Mouse (Mus musculus): ENCODE measurements around the gene Pax5. TPM values are rescaled to one million over a fixed set of nuclear protein-coding genes. Genes with fewer than 3 reads are reported as not detected.

Pax5 gene
- polyA plus RNA-seq, 1 experiment from 2014 or later = not detected

GRCm38 (mm10) chr4:44612392-44612791 lies 97.9 kb downstream of the Pax5 start:
- Histone ChIP-seq H3K4me3 (ENCODE audit: low read depth, low read length) (no peak overlapping the region), H3K9me3 (ENCODE audit: control insufficient read depth, low read length) (no peaks in the 10 kb centered on the region), H3K27me3 (ENCODE audit: control insufficient read depth, insufficient read depth, low read length) (no peaks in the 10 kb centered on the region), H3K9ac (ENCODE audit: low read length) (no peak overlapping the region), H3K4me2 (replicated peaks; ENCODE audit: low read depth) (no peak overlapping the region), H3K36me3 (ENCODE audit: control insufficient read depth, insufficient read depth, low read length) (no peaks in the 10 kb centered on the region), H3K27ac (replicated peaks) (no peak overlapping the region), H3K4me1 (replicated peaks; ENCODE audit: control insufficient read depth, insufficient read depth) (no peaks in the 10 kb centered on the region)
- ATAC-seq (ENCODE audit: low FRiP score, low TSS enrichment) (no peak), DNase-seq (ENCODE audit: low spot score) (no peak)
- TF ChIP-seq CTCF (IDR thresholded peaks at IDR 0.05; ENCODE audit: low read depth) (no peak), EP300 (optimal IDR thresholded peaks at IDR 0.05) (no peak)
- WGBS = 84% methylated on average over 3 of the region's 3 CpGs

DNA sequence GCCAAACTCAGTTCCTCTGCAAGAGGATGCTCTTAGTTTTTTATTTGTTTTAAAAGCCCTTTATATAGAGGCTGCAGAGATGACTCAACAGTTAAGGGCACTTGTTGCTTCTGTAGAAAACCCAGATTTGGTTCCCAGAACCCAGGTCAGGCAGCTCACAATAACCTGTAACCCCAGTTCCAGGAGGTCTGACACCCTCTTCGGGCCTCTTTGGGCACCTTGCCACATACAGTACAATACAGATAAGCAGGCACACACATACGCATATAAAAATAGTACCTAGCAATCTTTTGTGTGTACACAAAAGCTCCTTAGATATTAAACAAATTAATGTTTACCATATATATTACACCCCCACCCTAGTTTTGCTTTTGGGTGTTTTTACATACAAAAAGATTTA lies 104.8 kb downstream of the Pax5 start:
- no peaks in the 10 kb centered on the region for H3K9me3 ChIP-seq (ENCODE audit: control insufficient read depth, low read length)
- H3K4me2 ChIP-seq (replicated peaks; ENCODE audit: low read depth) = no peak overlapping the region
- DNase-seq (ENCODE audit: low spot score) (peak; percentile 79), ATAC-seq (ENCODE audit: low FRiP score, low TSS enrichment) (peak; percentile 59; the same call in 1 of the 2 replicates)
- H3K4me1 ChIP-seq (replicated peaks; ENCODE audit: control insufficient read depth, insufficient read depth) = no peaks in the 10 kb centered on the region
- 42% methylated on average over 2 of the region's 2 CpGs for WGBS
- no peaks in the 10 kb centered on the region for H3K36me3 ChIP-seq (ENCODE audit: control insufficient read depth, insufficient read depth, low read length)
- no peak for TF ChIP-seq EP300 (optimal IDR thresholded peaks at IDR 0.05)
- no peak for TF ChIP-seq CTCF (IDR thresholded peaks at IDR 0.05; ENCODE audit: low read depth)
- no peak overlapping the region for H3K4me3 ChIP-seq (ENCODE audit: low read depth, low read length)
- no peak overlapping the region for H3K9ac ChIP-seq (ENCODE audit: low read length)
- H3K27me3 ChIP-seq (ENCODE audit: control insufficient read depth, insufficient read depth, low read length) = no peaks in the 10 kb centered on the region
- H3K27ac ChIP-seq (replicated peaks) = no peak overlapping the region

GRCm38 (mm10) chr4:44602257-44602801 lies 108.0 kb downstream of the Pax5 start:
- Histone ChIP-seq H3K4me1 (replicated peaks; ENCODE audit: control insufficient read depth, insufficient read depth) (no peaks in the 10 kb centered on the region), H3K9me3 (ENCODE audit: control insufficient read depth, low read length) (no peaks in the 10 kb centered on the region), H3K9ac (ENCODE audit: low read length) (no peak overlapping the region), H3K4me2 (replicated peaks; ENCODE audit: low read depth) (no peak overlapping the region), H3K36me3 (ENCODE audit: control insufficient read depth, insufficient read depth, low read length) (no peaks in the 10 kb centered on the region), H3K4me3 (ENCODE audit: low read depth, low read length) (no peak overlapping the region), H3K27me3 (ENCODE audit: control insufficient read depth, insufficient read depth, low read length) (no peaks in the 10 kb centered on the region), H3K27ac (replicated peaks) (no peak overlapping the region)
- TF ChIP-seq EP300 (optimal IDR thresholded peaks at IDR 0.05) (no peak), CTCF (IDR thresholded peaks at IDR 0.05; ENCODE audit: low read depth) (no peak)
- DNase-seq (ENCODE audit: low spot score) (no peak), ATAC-seq (ENCODE audit: low FRiP score, low TSS enrichment) (no peak)
- WGBS = 17% methylated on average over 4 of the region's 5 CpGs

DNA sequence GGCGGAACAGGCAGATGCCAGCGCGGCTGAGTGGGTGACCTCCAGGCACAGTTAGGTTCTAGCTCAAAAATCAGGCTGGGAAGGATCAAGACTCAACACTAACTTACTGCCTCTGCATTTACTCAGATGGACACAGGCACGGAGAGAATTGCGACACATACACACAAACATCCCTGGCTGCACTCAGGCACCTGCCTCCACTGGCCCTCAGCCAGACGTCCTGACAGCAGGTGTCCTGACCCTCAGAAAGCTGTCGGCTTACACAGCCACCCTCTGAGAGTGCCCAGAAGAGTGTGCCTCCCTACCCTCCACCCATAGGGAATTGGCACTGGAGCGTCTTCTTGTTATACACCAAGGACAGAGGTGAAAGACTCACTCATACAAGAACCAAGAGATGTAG lies 108.9 kb downstream of the Pax5 start:
- Histone ChIP-seq H3K4me1 (replicated peaks; ENCODE audit: control insufficient read depth, insufficient read depth) (no peaks in the 10 kb centered on the region), H3K27me3 (ENCODE audit: control insufficient read depth, insufficient read depth, low read length) (no peaks in the 10 kb centered on the region), H3K36me3 (ENCODE audit: control insufficient read depth, insufficient read depth, low read length) (no peaks in the 10 kb centered on the region), H3K27ac (replicated peaks) (no peak overlapping the region), H3K4me3 (ENCODE audit: low read depth, low read length) (no peak overlapping the region), H3K4me2 (replicated peaks; ENCODE audit: low read depth) (no peak overlapping the region), H3K9me3 (ENCODE audit: control insufficient read depth, low read length) (no peaks in the 10 kb centered on the region), H3K9ac (ENCODE audit: low read length) (no peak overlapping the region)
- DNase-seq (ENCODE audit: low spot score) (no peak), ATAC-seq (ENCODE audit: low FRiP score, low TSS enrichment) (no peak)
- WGBS = 71% methylated on average over 8 of the region's 8 CpGs
- TF ChIP-seq EP300 (optimal IDR thresholded peaks at IDR 0.05) = no peak

- ATAC-seq (ENCODE audit: low FRiP score, low TSS enrichment) = no peak
- H3K27me3 ChIP-seq (ENCODE audit: control insufficient read depth, insufficient read depth, low read length) = no peaks in the 10 kb centered on the region
- TF ChIP-seq EP300 (optimal IDR thresholded peaks at IDR 0.05) (no peak), CTCF (IDR thresholded peaks at IDR 0.05; ENCODE audit: low read depth) (no peak)
- no peaks in the 10 kb centered on the region for H3K36me3 ChIP-seq (ENCODE audit: control insufficient read depth, insufficient read depth, low read length)
- no peak overlapping the region for H3K4me3 ChIP-seq (ENCODE audit: low read depth, low read length)
- 51% methylated on average over 5 of the region's 5 CpGs for WGBS
- H3K27ac ChIP-seq (replicated peaks) = no peak overlapping the region
- no peaks in the 10 kb centered on the region for H3K9me3 ChIP-seq (ENCODE audit: control insufficient read depth, low read length)
- H3K9ac ChIP-seq (ENCODE audit: low read length) = no peak overlapping the region
- no peak for DNase-seq (ENCODE audit: low spot score)
- no peaks in the 10 kb centered on the region for H3K4me1 ChIP-seq (replicated peaks; ENCODE audit: control insufficient read depth, insufficient read depth)
- no peak overlapping the region for H3K4me2 ChIP-seq (replicated peaks; ENCODE audit: low read depth)
Measured at GRCm38 (mm10) chr4:44600875-44601274, 109.4 kb downstream of the Pax5 start.

- H3K27me3 ChIP-seq (ENCODE audit: control insufficient read depth, insufficient read depth, low read length) = no peaks in the 10 kb centered on the region
- H3K4me2 ChIP-seq (replicated peaks; ENCODE audit: low read depth) = no peak overlapping the region
- WGBS = 77% methylated on average over 9 of the region's 9 CpGs
- H3K9me3 ChIP-seq (ENCODE audit: control insufficient read depth, low read length) = no peaks in the 10 kb centered on the region
- H3K36me3 ChIP-seq (ENCODE audit: control insufficient read depth, insufficient read depth, low read length) = no peaks in the 10 kb centered on the region
- no peak overlapping the region for H3K27ac ChIP-seq (replicated peaks)
- H3K4me1 ChIP-seq (replicated peaks; ENCODE audit: control insufficient read depth, insufficient read depth) = no peaks in the 10 kb centered on the region
- ATAC-seq (ENCODE audit: low FRiP score, low TSS enrichment) (no peak), DNase-seq (ENCODE audit: low spot score) (no peak)
- H3K4me3 ChIP-seq (ENCODE audit: low read depth, low read length) = no peak overlapping the region
- no peak overlapping the region for H3K9ac ChIP-seq (ENCODE audit: low read length)
- TF ChIP-seq EP300 (optimal IDR thresholded peaks at IDR 0.05) (no peak), CTCF (IDR thresholded peaks at IDR 0.05; ENCODE audit: low read depth) (no peak)
Measured at GRCm38 (mm10) chr4:44597965-44598364, 112.3 kb downstream of the Pax5 start.
